Mouse (Mus musculus): ENCODE data around the gene Lnx1. TPM values are rescaled to one million over a fixed set of nuclear protein-coding genes. Genes with fewer than 3 reads are reported as not detected.

Gene Lnx1
- total RNA-seq, 2 experiments from 2014 or later = 2.7 to 4.4 TPM

DNA sequence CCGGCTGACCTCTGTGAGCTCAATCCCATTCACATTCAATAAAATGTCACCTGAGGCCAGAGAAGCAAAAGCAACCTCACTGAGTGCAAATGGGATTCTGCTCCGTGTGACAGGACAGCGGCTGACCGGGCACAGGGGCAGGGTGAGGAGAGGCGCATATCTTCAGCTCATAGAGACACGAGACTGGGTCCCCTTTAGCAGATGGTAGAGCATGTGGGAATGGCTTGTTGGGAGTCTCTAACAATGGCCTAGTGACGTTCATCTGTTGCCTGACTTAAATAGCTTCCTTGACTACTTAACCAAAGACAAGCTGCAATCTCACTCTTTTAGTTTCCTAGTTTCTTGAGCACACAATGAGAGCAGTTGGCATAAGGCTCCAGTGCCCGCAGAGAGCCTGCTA, 96.5 kb downstream of the Lnx1 start:
- no peak for DNase-seq (ENCODE audit: low spot score)

DNA sequence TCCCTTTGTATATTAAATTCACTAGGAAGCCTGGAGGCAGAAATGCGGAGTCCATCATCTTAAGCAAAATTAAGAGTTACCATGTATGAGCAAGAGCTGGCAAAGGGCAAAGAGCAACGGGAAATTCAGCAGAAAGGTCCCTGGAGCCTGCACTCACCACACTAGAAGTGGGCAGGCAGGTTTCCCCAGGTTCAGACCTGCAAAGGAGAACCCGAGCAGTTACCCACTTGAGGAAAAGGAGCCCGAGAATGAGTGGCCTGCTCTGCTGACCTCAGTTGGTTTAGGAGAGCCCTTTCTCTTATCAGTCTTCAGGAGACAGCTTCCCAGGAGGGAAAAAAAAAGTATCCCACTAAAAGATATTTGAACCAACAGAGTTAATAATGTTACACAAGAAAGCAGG, 99.4 kb downstream of the Lnx1 start:
- no peak for DNase-seq (ENCODE audit: low spot score)

DNA sequence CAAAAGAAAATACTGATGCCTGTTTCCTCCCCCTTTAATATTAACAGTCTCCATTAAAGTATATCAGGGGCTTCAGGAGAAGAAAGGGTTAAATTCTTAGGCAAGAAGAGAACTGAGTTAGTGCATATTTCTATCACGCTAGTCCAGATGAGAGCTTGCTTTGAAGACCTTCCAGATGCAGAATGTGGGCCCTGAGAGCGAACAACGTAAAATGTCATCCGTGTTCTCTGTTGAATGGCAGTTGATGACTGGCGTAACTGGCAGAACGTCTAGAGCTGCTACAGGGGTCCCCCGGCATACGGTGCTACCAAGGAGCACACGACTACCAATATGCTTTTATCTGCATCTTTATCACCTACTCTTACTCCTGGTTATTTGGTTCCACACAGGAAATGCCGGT, 100.3 kb downstream of the Lnx1 start:
- no peak for DNase-seq (ENCODE audit: low spot score)

DNA sequence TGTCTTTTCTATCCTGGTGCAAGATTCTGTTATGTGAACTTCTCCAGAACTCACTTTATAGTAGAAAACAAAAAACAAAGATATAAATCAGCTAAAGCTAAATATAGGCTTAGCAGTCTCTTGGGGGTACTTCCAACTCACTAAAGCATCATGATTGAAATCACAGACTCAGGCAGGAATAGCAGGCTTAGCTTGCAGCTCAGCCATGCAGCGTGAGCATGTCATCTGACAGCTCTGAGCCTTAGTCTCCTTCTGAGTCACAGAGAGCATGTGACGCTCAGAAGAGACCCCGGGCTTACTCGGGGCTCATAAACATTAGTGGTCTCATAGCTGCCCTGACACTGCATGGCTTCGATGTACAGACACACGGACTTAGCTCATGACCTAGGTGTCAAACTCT, 100.7 kb downstream of the Lnx1 start:
- no peak for DNase-seq (ENCODE audit: low spot score)

DNA sequence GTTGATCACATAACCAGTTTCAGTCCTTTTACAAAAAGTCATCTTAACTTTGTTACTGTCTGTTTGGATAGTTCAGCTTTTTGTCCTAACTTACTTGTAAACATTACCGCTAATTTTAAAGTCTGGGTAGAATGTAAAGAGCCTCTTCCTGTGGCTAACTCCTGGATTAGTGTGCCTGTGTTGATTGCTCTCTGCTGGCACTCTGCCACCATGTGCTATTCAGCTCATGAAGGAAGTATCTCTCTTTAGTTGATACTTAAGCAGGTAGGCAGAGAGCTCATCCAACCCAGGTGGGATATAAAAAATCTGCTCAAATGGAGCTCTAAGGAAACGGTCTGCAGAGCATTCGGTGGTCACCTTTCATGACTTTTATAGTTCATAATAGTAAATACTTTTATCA, 101.5 kb downstream of the Lnx1 start:
- no peak for DNase-seq (ENCODE audit: low spot score)

DNA sequence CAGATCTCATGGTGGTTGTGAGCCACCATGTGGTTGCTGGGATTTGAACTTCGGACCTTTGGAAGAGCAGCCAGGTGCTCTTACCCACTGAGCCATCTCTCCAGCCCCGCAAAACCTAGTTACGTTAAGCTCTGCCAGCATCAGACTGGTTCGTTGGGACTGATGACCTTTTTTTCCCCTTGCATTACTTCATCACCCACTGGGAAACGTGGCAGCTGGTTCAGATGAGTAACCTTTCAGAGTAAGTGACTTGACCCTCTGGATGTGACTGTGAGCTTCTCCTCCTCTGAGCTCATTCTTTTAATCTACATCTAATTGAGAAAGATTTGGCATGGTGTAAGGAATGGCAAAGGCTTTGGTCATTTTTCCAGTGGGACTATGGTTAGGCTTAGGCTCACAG, 102.7 kb downstream of the Lnx1 start:
- DNase-seq (ENCODE audit: low spot score) = peak; percentile 32

DNA sequence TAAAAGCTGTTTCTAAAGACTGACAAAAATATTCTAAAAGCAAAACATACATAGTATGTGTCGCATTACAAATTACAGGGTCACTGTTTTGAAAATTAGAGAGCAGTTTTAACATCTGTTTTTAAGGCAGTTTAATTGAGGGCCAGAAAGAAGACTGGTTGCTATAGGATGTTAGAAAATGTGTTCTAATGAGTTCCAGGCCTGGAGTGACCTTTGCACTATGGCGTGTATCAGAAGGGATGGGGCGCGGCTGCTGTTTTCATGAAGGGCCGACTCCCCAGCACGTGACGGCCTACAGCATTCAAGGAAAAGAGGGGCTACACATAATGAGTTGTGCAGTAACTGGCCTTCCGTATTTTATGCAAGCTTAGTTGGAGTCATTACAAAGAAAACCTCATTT, 109.6 kb downstream of the Lnx1 start:
- DNase-seq (ENCODE audit: low spot score) = no peak

DNA sequence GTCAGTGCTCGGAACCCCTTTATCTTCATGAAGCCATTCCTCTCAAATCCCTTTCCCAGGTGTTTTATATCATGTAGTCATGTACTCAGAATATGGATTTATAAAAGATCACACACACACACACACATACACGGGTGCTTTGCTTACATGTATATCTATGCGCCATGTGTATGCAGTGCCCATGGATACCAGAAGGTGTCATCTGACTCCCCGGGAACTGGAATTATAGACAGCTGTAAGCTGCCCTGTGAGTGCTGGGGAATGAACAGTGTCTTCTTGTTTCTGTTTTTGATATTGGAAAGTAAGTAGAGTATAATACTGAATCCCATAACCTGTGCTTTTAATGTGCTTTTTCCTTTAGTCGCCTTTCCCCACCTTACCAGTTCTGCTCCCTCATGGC, 111.3 kb downstream of the Lnx1 start:
- no peak for DNase-seq (ENCODE audit: low spot score)

DNA sequence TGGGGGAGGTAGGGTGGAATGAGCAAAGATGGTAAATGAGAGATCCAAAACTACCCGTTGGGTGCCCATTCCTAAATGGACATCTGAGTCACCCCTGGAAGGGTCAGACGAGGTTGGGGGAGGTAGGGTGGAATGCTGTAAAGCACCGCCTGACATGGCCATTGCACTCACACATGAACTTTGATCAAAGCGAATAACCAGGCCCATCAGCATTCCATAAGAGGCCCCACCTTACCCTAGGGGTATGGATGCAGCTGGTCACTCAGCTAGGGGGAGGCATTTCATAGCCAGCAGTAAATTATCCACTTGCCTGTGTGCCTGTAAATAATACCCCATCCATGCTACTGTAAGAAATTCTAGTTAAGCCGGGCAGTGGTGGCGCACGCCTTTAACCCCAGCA, 113.6 kb downstream of the Lnx1 start:
- no peak for DNase-seq (ENCODE audit: low spot score)

DNA sequence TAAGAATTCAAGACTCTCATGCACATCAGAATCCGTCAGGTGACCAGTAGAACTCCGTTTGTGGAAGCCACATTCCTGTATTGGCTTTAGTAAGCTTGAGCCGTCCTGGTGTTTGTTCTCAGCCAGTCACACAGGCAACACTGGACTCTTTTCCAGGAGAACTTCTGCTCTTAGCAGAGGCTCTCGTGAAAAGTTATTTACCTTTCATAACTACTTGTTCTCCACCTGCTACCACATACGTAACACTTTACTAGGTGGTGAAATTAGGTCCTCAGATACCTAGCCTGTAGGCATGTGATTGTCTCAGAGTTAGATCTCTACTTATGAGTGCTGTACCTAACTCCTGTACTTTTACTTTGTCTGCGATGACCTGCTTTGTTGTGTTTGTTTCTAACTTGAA, 130.9 kb downstream of the Lnx1 start:
- DNase-seq (ENCODE audit: low spot score) = no peak

DNA sequence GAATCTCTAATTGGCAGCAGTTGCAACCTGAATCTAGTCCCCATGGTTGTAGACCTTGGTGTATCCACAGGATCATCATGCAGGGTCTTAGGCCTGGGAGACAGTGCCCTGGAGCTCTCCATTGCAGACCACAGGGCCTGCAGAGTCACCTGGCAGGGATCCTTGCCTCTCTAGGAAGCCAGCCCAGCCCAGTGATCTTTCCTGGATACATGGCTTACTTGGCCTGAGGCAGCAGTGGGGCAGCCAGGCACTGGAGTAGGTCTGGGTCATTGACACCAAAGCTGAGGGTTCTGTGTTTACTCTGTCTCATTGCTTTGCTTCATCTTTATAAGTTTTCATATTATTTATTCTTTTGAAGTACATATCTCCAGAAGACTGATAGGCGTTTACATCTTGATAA, 141.6 kb downstream of the Lnx1 start:
- peak; percentile 33 for DNase-seq (ENCODE audit: low spot score)

DNA sequence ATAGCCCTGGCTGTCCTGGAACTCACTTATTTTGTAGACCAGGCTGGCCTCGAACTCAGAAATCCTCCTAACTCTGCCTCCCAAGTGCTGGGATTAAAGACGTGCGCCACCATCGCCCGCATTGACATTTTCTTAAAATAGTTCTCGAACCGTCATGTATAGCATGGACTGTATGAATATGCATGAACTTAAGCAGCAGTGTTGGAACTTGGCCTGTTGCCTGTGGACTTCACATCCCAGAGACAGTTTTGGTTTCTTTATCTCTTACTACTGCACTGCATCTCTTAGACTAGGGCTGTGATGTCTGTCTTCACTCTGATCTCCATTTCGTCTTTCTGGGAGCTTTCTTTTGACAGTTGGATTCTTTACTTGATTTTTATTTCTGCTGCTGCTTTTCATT, 153.1 kb downstream of the Lnx1 start:
- DNase-seq (ENCODE audit: low spot score) = no peak

DNA sequence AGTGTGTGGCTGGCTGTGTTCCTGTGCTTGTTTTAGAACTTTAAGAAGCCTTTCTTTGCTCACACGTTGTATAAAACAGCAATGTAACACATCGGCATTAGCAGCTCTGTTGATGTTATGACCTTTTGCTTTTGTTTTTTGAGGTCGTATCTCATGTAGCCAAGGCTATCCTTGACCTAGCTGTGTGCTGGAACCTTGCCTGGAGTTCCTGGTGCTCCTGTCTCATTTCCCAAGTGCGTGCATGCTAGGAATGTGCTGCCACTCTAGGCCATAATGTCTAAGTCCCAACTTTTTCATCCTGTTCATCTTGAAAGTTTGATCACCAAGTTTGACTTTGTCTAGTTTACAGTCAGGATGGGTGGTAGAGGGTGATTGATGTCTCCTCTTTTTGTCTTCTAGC, 157.1 kb downstream of the Lnx1 start:
- no peak for DNase-seq (ENCODE audit: low spot score)

Other genes starting within 250 kb of the Lnx1 start
- 10 to 100 TPM in 1 of 2 experiments, 1 to 10 TPM in 1; 9.4 to 11.2 TPM for gene Scfd2, start 171.2 kb downstream of the Lnx1 start, total RNA-seq (2021)
- gene Fip1l1, start 167.5 kb downstream of the Lnx1 start, total RNA-seq (2021) = 10 to 100 TPM; 16.6 to 21.3 TPM